Mouse (Mus musculus) Muller cell, postnatal 12 days (primary cell): ENCODE measurements around the gene Ttc38.

Experiments used
- DNase-seq: peaks from one replicate; pipeline ENCODE4 v3.0.0-alpha.2; 2015; ENCODE audit errors: inconsistent ontology term

The Ttc38 gene

GRCm38 (mm10) chr15:85831954-85832590 is at the start of gene Ttc38:
Ttc38 (plus strand) TSS chr15:85832306.
- peak; percentile 78 for DNase-seq

DNA sequence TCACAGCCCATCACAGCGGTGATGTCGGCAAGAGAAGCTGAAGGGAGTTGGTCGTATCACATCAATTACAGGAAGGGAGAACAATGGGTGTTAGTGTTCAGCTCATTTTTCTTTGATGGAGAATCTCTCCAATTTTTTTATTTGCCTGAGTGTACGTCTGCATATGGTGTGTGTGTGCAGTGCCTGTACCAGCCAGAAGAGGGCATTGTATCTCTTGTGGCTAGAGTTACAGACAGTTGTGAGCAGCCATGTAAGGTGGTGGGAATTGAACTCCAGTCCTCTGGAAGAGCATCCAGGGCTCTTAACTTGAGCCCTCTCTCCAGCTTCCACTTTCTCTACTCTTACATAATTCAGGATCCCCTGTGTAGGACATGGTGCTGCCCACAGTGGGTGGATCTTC is 49.0 kb upstream of the Ttc38 start:
- no peak for DNase-seq

DNA sequence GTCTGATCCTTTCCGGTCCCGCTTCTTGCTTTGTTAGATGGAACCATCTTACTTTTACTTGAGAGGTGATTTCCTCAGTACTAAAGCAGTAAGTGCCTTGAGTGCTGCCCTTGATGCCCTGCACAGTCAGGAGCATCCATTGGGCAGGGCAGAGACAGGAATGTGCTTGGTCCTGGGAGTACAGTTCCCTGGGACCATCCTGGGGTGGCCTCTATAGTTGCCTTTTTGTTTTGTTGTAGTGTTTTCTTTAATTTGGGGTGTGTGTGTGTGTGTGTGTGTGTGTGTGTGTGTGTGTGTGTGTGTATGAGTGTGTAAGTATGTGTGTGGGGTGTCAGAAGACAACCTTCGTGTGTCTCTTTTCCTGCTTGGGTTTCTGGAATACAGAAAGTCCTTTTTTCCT is 47.8 kb upstream of the Ttc38 start:
- no peak for DNase-seq

DNA sequence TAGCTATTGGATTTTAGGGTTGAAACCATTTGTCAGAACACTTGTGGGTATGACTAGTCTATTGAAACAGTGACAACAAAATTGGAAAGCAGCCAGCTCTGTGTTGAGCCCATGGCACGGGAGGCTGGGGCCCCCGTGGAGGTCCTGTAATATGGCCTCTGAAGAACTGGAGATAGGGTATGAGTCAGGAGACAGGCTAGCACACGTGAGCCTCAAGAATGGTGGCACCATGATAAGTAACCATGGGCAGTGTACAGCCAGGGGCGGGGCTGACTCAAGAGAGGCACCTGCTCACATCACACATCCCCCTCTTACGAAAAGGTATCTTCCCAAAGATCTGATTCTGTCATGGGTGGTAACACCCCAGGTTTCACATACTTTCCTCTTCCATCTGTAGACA is 45.4 kb upstream of the Ttc38 start:
- no peak for DNase-seq

GRCm38 (mm10) chr15:85787482-85787881 is 44.6 kb upstream of the Ttc38 start:
- DNase-seq = no peak

- DNase-seq = no peak
These were observed 44.1 kb upstream of the Ttc38 start for GRCm38 (mm10) chr15:85788051-85788450.

- DNase-seq = no peak
These were observed 43.5 kb upstream of the Ttc38 start for GRCm38 (mm10) chr15:85788633-85789032.

DNA sequence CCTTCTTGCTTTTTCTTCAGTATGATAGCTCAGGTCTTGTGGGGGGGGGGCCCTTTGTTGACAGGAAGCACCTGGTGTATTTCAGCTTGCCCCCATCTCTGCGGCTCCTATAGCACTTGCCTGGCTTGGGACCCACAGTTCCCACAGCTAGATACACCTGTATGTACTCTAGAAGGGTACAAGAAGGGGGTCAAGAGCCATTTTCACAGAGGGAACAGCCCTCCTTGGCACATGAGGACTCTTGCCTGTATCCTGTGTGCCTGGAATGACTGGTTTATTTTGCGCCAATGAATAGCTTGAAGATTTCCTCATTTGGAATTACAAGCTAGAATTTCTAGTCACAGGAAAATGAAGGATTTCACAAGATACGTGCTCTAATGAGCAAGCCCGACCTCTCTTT is 40.7 kb upstream of the Ttc38 start:
- DNase-seq = no peak

DNA sequence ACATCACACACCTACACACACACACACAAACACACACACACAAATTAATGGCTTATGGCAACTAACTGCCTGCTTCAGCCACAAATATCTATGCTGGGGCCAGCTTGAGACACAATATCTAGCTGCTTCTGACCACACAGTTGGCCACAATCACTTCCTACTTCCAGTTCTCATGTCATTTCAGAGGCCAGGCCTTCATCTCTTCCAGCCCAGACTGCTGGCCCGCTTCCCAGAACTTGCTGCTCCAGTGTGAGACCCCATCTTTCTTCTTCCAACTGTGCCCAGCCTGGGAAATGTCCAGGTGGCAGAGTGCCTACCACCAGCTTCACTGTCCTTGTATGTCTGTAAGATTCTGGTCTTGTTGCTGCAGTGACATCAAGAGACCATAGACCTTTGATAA is 39.3 kb upstream of the Ttc38 start:
- DNase-seq = peak; percentile 83

DNA sequence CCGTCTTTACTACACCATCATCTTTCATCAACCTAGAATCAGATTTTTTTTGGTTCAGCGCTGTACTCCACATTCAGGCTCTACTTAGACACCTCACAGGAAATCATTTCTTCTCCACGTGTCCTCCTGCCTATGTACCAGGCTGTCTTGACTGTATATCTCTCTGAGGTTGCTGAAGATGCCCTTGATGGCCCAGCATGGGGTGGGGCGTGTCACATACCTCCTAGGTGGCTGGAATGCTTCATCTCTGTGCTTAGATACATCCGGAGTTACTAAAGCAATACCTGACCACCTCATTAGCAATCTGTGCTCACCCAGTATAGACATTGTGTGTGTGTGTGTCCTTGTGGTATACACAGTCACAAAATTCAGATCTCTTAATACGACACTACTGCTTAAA is 36.6 kb upstream of the Ttc38 start:
- no peak for DNase-seq

GRCm38 (mm10) chr15:85798676-85799075 is 33.4 kb upstream of the Ttc38 start:
- DNase-seq = no peak

- no peak for DNase-seq
These were observed 29.2 kb upstream of the Ttc38 start for GRCm38 (mm10) chr15:85802931-85803330.

DNA sequence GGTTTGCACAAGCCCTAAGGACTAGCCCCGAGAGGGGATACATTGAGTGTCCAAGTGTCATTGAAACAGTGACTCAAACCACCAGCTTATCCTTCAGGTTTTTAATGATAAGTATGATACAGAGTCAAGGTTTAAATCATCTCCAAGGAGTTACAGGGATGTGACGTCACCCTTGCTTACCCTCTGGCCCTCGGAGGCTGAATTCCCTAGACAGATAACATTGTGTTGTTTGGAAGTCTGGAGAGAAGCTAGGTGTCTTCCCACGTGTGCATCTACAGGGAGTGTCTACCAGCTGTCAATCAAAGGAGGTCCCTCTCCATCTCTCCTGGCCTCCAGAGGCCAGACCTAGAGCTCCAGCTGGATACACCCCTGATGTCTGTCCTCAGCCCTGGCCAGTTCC is 25.2 kb upstream of the Ttc38 start:
- DNase-seq = no peak

DNA sequence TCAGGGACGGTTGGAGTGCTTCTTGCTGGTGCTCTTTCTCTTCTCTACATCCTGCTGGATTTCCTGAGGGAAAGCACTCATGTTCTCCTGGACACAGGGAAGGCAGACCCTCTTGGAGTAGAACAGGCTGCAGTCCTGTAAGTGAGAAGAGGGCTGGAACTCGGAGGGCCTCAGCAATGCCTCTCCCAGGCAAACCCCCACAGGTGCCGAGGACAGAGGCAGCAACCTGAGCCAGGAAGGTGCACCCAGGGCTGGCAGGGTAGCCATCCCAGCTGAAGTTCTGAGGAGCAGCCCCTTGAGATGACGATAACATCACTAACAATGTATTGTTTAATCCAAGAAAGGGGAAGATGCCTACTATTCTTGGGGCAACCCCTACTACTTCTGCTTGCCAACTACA is 24.7 kb upstream of the Ttc38 start:
- DNase-seq = no peak

- DNase-seq = no peak
These were observed 24.1 kb upstream of the Ttc38 start for GRCm38 (mm10) chr15:85808031-85808430.

GRCm38 (mm10) chr15:85808434-85808833 is 23.7 kb upstream of the Ttc38 start:
- no peak for DNase-seq

- DNase-seq = no peak
These were observed 23.0 kb upstream of the Ttc38 start for GRCm38 (mm10) chr15:85809091-85809490.

- DNase-seq = no peak
These were observed 21.7 kb upstream of the Ttc38 start for GRCm38 (mm10) chr15:85810462-85810805.

DNA sequence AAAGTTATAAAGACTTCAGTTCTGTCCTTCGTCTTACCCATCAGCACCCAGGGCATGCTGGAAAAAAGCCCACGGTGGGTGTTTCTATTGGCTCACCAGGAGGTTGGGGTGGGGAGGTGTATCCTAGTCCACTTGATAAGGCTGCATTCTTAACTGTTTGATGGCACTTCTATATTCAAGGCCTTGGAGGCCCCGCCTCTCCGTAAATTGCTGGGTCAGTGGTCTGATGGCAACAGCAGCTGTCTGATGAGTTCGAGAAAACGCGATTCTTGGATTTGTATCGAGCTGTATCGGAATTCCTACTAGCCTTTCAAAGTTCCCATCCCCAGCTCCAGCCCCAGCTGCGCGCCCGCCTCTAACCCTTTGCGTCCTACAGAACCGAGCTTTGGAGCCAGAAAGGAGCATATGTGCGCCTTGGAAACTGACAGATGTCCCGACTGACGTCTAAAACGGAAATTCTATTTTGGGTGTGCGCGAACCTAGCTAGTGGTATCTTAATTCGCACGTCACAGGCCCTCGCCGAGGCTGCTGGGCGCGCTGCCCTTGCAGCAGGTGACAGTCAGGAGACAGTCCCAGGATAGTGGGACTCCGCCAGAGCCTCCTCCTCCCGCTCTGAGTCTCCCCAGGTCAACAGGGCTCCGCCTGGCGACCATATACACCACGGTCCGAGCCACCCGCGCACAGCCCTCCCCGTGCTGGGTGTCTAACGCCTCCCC is 21.1 kb upstream of the Ttc38 start:
- DNase-seq = no peak

GRCm38 (mm10) chr15:85811535-85812277 is 20.4 kb upstream of the Ttc38 start, which contains the start of gene Cdpf1:
Cdpf1 (minus strand) TSS chr15:85811697.
- DNase-seq = peak; percentile 99

DNA sequence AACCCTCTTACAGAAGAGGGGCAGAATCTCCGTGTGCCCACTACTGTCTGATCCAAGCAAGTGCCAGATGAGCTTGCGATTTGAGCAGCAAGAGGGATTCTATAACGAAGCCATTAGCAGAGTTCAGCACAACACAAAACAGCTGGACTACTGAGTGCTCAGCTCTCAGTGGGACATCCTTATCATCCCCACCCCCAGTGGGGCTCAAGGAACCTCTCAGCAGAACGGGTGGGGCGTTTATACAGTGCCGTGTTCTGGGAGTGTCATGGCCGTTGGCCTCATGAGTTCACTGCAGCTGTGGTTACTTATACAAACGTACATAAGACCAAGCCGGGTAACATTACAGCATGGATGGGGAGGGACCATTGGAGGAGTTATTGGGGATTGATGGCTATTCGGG is 18.7 kb upstream of the Ttc38 start:
- DNase-seq = no peak

GRCm38 (mm10) chr15:85821203-85822010 is 10.7 kb upstream of the Ttc38 start, which contains the start of gene Pkdrej:
Pkdrej (minus strand) TSS chr15:85821734.
- DNase-seq = peak; percentile 17
